Mouse (Mus musculus): ENCODE measurements around the gene Fuca2. TPM values are rescaled to one million over a fixed set of nuclear protein-coding genes. Genes with fewer than 3 reads are reported as not detected.

The Fuca2 gene
- polyA plus RNA-seq, 1 experiment from 2014 or later = 47.7 TPM

DNA sequence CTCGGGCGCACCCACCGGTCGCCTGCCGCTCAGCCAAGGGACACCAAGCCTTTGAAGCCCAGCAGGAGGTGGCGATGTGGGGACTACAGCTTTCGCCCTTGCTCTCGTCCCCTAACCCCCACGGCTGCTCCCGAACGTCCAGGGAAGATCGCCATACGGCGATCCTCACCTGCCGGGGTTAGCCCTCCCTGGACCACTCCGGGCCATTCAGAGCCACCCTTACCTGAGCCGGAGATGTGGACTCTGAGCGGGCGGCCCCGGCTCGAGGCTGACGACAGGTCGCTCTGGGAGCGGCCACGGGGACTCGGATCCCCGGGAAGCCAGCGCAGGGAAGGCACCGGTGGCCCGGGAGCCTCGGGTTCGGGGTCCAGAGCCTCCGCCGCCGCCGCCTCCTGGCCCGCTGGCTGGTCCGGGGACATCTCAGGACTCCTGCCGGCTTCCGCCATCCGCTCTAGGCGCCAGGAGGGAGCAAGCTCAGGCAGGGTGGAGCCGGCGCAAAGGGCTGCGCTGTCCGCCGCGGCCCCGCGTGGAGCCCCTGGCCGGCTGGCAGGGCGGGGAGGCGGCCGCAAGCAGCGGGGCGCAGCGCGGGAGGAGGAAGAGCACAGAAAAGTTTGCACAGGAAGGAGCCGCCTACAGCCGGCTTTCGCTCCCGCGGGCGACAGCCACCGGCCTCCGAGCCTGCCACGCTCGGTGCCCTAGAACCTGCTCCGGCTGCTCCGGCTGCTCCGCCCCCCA is 25.3 kb upstream of the Fuca2 start, which contains the start of gene Phactr2:
Phactr2 (minus strand) TSS at position 580 of the 735 bp plus-strand sequence.
- ATAC-seq (ENCODE audit: low read depth) = peak; percentile 37; the same call in 1 of the 2 replicates
- under 1% methylated on average over 68 of the region's 71 CpGs for WGBS (ENCODE audit: insufficient replicate concordance)
- H3K27me3 ChIP-seq (ENCODE audit: control insufficient read depth, insufficient read depth, low read depth, low read length) = peaks cover 35% of the 10 kb centered on the region

DNA sequence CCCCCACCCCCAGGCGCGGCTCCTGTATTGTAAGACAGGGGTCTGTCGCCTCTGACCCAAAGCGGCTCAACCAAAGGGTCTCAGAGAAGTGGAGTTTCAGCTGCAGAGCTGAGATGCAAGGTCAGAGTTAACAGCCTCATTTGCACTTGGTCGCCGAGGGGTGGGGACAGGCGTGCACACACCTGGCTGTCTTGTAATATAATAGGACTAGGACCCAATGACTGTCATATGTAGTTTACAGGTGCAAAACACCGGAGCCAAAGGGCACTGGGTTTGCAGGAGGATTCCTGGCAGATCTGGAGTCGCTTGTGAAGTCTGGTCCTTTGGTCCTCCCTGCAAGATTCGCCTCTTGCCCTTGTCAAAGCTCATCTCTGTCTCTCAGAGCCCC is 24.8 kb upstream of the Fuca2 start:
- no peak overlapping the region for H3K27ac ChIP-seq (ENCODE audit: low read length)
- H3K9ac ChIP-seq (ENCODE audit: low read depth, low read length) = peak overlapping the region; percentile 47
- H3K9me3 ChIP-seq (replicated peaks; ENCODE audit: control insufficient read depth, low read length) = no peaks in the 10 kb centered on the region
- ATAC-seq (ENCODE audit: low read depth) = no peak
- H3K4me3 ChIP-seq (ENCODE audit: low read depth, low read length) = peak overlapping the region; percentile 63
- no peaks in the 10 kb centered on the region; the same call in 1 of the 2 replicates for H3K4me1 ChIP-seq (ENCODE audit: control insufficient read depth, low read depth, low read length)
- peaks cover 35% of the 10 kb centered on the region for H3K27me3 ChIP-seq (ENCODE audit: control insufficient read depth, insufficient read depth, low read depth, low read length)
- H3K4me2 ChIP-seq (ENCODE audit: low read depth, low read length) = peak overlapping the region; percentile 74
- 3% methylated on average over 10 of the region's 10 CpGs for WGBS (ENCODE audit: insufficient replicate concordance)
- H3K36me3 ChIP-seq (ENCODE audit: control insufficient read depth, insufficient read depth) = no peaks in the 10 kb centered on the region

More for the DNA sequence above, 25.3 kb upstream of the Fuca2 start, which contains the start of gene Phactr2:
- Histone ChIP-seq H3K9ac (ENCODE audit: low read depth, low read length) (peak within 1 kb of the TSS; percentile 47), H3K27ac (ENCODE audit: low read length) (no peak within 1 kb of the TSS), H3K36me3 (ENCODE audit: control insufficient read depth, insufficient read depth) (no peaks in the 10 kb centered on the region), H3K4me3 (ENCODE audit: low read depth, low read length) (peak within 1 kb of the TSS; percentile 63), H3K4me2 (ENCODE audit: low read depth, low read length) (peak within 1 kb of the TSS; percentile 74), H3K9me3 (replicated peaks; ENCODE audit: control insufficient read depth, low read length) (no peaks in the 10 kb centered on the region), H3K4me1 (ENCODE audit: control insufficient read depth, low read depth, low read length) (no peaks in the 10 kb centered on the region; the same call in 1 of the 2 replicates)

GRCm38 (mm10) chr10:13475121-13475520 is 24.2 kb upstream of the Fuca2 start:
- ATAC-seq (ENCODE audit: low read depth) = no peak

DNA sequence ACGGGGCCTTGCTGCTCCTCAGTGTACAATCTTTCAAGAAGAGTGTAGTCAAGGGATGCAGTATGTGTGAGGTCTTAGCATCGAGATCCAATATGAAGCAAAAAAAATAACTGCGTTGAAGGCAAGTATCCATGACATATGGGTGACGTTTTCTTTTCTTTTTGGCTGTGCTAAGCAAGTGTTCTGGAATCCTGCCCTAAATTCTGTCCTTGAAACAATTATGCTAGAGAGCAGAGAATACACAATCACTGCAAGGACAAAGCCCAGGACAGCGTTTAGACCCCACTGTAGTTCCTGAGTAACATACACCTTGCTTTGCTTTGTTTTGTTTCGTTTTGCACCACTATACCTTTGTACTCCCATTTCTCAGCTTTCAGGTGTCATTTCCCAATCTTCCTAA is 20.0 kb upstream of the Fuca2 start:
- no peak for ATAC-seq (ENCODE audit: low read depth)

More at GRCm38 (mm10) chr10:13475121-13475520, 24.2 kb upstream of the Fuca2 start:
- Histone ChIP-seq H3K4me3 (ENCODE audit: low read depth, low read length) (no peak overlapping the region), H3K27me3 (ENCODE audit: control insufficient read depth, insufficient read depth, low read depth, low read length) (peaks cover 35% of the 10 kb centered on the region), H3K4me1 (ENCODE audit: control insufficient read depth, low read depth, low read length) (no peaks in the 10 kb centered on the region; the same call in 1 of the 2 replicates), H3K27ac (ENCODE audit: low read length) (no peak overlapping the region), H3K9ac (ENCODE audit: low read depth, low read length) (no peak overlapping the region), H3K9me3 (replicated peaks; ENCODE audit: control insufficient read depth, low read length) (no peaks in the 10 kb centered on the region), H3K4me2 (ENCODE audit: low read depth, low read length) (peak overlapping the region; percentile 74), H3K36me3 (ENCODE audit: control insufficient read depth, insufficient read depth) (no peaks in the 10 kb centered on the region)
- WGBS (ENCODE audit: insufficient replicate concordance) = 26% methylated on average over 7 of the region's 7 CpGs

DNA sequence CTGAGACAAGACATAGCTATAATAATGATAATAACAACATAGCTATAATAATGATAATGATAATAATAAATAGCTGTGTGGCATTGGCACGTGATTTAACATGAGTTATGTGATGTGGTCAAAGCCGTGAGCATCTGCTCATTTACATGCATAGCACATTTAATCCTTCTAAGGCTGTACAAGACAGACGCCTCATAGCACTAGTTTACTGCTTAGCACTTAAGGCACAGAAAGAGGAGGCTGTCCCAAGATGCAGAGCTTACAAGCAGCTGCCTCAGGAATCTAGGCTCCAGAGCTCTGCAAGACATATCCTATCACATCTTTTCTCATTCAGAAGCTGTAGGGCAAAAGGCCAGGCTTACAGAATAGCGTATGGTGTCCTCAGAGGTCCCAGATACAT is 13.4 kb upstream of the Fuca2 start:
- Histone ChIP-seq H3K27ac (ENCODE audit: low read length) (no peak overlapping the region), H3K4me2 (ENCODE audit: low read depth, low read length) (no peak overlapping the region), H3K27me3 (ENCODE audit: control insufficient read depth, insufficient read depth, low read depth, low read length) (no peaks in the 10 kb centered on the region), H3K9me3 (replicated peaks; ENCODE audit: control insufficient read depth, low read length) (no peaks in the 10 kb centered on the region), H3K36me3 (ENCODE audit: control insufficient read depth, insufficient read depth) (no peaks in the 10 kb centered on the region), H3K9ac (ENCODE audit: low read depth, low read length) (no peak overlapping the region), H3K4me1 (ENCODE audit: control insufficient read depth, low read depth, low read length) (no peaks in the 10 kb centered on the region), H3K4me3 (ENCODE audit: low read depth, low read length) (no peak overlapping the region)
- WGBS (ENCODE audit: insufficient replicate concordance) = 61% methylated on average over 4 of the region's 4 CpGs
- no peak for ATAC-seq (ENCODE audit: low read depth)

More for the DNA sequence above, 20.0 kb upstream of the Fuca2 start:
- Histone ChIP-seq H3K27ac (ENCODE audit: low read length) (no peak overlapping the region), H3K4me2 (ENCODE audit: low read depth, low read length) (no peak overlapping the region), H3K9ac (ENCODE audit: low read depth, low read length) (no peak overlapping the region), H3K4me1 (ENCODE audit: control insufficient read depth, low read depth, low read length) (no peaks in the 10 kb centered on the region; the same call in 1 of the 2 replicates), H3K4me3 (ENCODE audit: low read depth, low read length) (no peak overlapping the region), H3K27me3 (ENCODE audit: control insufficient read depth, insufficient read depth, low read depth, low read length) (peaks cover 13% of the 10 kb centered on the region), H3K36me3 (ENCODE audit: control insufficient read depth, insufficient read depth) (no peaks in the 10 kb centered on the region), H3K9me3 (replicated peaks; ENCODE audit: control insufficient read depth, low read length) (no peaks in the 10 kb centered on the region)
- 58% methylated on average over 6 of the region's 6 CpGs for WGBS (ENCODE audit: insufficient replicate concordance)

DNA sequence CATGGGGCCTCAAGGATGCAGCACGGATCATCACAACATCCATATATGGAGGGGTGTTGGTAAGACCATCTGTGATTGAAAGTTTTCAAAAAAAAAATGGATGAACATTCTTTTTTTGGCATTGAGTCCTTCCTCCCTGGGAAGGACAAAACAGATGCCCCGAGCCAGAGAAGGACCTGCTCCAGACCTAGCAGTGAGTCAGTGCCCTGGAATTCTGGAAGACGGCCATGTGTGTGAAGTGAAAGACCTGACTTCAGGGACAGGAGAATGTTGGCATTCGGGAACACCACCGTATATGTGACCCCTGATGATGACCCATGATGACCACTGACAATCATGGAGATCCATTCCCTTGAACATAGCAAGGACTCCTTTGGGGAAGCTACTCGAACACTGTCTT is 9.7 kb upstream of the Fuca2 start:
- Histone ChIP-seq H3K4me1 (ENCODE audit: control insufficient read depth, low read depth, low read length) (no peaks in the 10 kb centered on the region), H3K4me3 (ENCODE audit: low read depth, low read length) (no peak overlapping the region)

GRCm38 (mm10) chr10:13493978-13494686 is 5.2 kb upstream of the Fuca2 start:
- Histone ChIP-seq H3K9me3 (replicated peaks; ENCODE audit: control insufficient read depth, low read length) (no peaks in the 10 kb centered on the region), H3K4me3 (ENCODE audit: low read depth, low read length) (no peak overlapping the region), H3K27me3 (ENCODE audit: control insufficient read depth, insufficient read depth, low read depth, low read length) (no peaks in the 10 kb centered on the region), H3K27ac (ENCODE audit: low read length) (no peak overlapping the region), H3K9ac (ENCODE audit: low read depth, low read length) (no peak overlapping the region), H3K4me2 (ENCODE audit: low read depth, low read length) (no peak overlapping the region), H3K4me1 (ENCODE audit: control insufficient read depth, low read depth, low read length) (no peaks in the 10 kb centered on the region), H3K36me3 (ENCODE audit: control insufficient read depth, insufficient read depth) (no peaks in the 10 kb centered on the region)
- no peak for ATAC-seq (ENCODE audit: low read depth)
- 73% methylated on average over 9 of the region's 9 CpGs for WGBS (ENCODE audit: insufficient replicate concordance)

More for the DNA sequence above, 9.7 kb upstream of the Fuca2 start:
- no peak overlapping the region for H3K4me2 ChIP-seq (ENCODE audit: low read depth, low read length)
- no peaks in the 10 kb centered on the region for H3K9me3 ChIP-seq (replicated peaks; ENCODE audit: control insufficient read depth, low read length)
- ATAC-seq (ENCODE audit: low read depth) = no peak
- no peaks in the 10 kb centered on the region for H3K36me3 ChIP-seq (ENCODE audit: control insufficient read depth, insufficient read depth)
- H3K27ac ChIP-seq (ENCODE audit: low read length) = no peak overlapping the region
- no peaks in the 10 kb centered on the region for H3K27me3 ChIP-seq (ENCODE audit: control insufficient read depth, insufficient read depth, low read depth, low read length)
- 64% methylated on average over 6 of the region's 6 CpGs for WGBS (ENCODE audit: insufficient replicate concordance)
- no peak overlapping the region for H3K9ac ChIP-seq (ENCODE audit: low read depth, low read length)

- H3K4me2 ChIP-seq (ENCODE audit: low read depth, low read length) = no peak overlapping the region
- H3K27ac ChIP-seq (ENCODE audit: low read length) = no peak overlapping the region
- no peaks in the 10 kb centered on the region for H3K36me3 ChIP-seq (ENCODE audit: control insufficient read depth, insufficient read depth)
- H3K4me3 ChIP-seq (ENCODE audit: low read depth, low read length) = no peak overlapping the region
- H3K9ac ChIP-seq (ENCODE audit: low read depth, low read length) = no peak overlapping the region
- peaks cover 6% of the 10 kb centered on the region for H3K4me1 ChIP-seq (ENCODE audit: control insufficient read depth, low read depth, low read length)
- H3K27me3 ChIP-seq (ENCODE audit: control insufficient read depth, insufficient read depth, low read depth, low read length) = no peaks in the 10 kb centered on the region
- ATAC-seq (ENCODE audit: low read depth) = no peak
- no peaks in the 10 kb centered on the region for H3K9me3 ChIP-seq (replicated peaks; ENCODE audit: control insufficient read depth, low read length)
- WGBS (ENCODE audit: insufficient replicate concordance) = 76% methylated on average over 3 of the region's 3 CpGs
Observed at GRCm38 (mm10) chr10:13496315-13496714, 3.0 kb upstream of the Fuca2 start.

- H3K9ac ChIP-seq (ENCODE audit: low read depth, low read length) = peak overlapping the region; percentile 49; the same call in 1 of the 2 replicates
- WGBS (ENCODE audit: insufficient replicate concordance) = 24% methylated on average over 9 of the region's 9 CpGs
- H3K27me3 ChIP-seq (ENCODE audit: control insufficient read depth, insufficient read depth, low read depth, low read length) = no peaks in the 10 kb centered on the region
- H3K4me1 ChIP-seq (ENCODE audit: control insufficient read depth, low read depth, low read length) = peaks cover 11% of the 10 kb centered on the region
- no peaks in the 10 kb centered on the region for H3K9me3 ChIP-seq (replicated peaks; ENCODE audit: control insufficient read depth, low read length)
- H3K4me2 ChIP-seq (ENCODE audit: low read depth, low read length) = peak overlapping the region; percentile 59
- peaks cover 9% of the 10 kb centered on the region; the same call in 1 of the 2 replicates for H3K36me3 ChIP-seq (ENCODE audit: control insufficient read depth, insufficient read depth)
- H3K27ac ChIP-seq (ENCODE audit: low read length) = peak overlapping the region; percentile 54
- no peak for ATAC-seq (ENCODE audit: low read depth)
- peak overlapping the region; percentile 61 for H3K4me3 ChIP-seq (ENCODE audit: low read depth, low read length)
Observed at GRCm38 (mm10) chr10:13500473-13500872, 1.1 kb downstream of the Fuca2 start.

Measured in liver, embryonic 16.5 days (tissue).